Mouse (Mus musculus): ENCODE measurements around the gene Celsr1.
"Not testable (repeated sequence)": the region's sequence is repeated elsewhere in the genome, so short reads cannot be mapped to it uniquely, and the experiment has no call there.

Gene Celsr1

DNA sequence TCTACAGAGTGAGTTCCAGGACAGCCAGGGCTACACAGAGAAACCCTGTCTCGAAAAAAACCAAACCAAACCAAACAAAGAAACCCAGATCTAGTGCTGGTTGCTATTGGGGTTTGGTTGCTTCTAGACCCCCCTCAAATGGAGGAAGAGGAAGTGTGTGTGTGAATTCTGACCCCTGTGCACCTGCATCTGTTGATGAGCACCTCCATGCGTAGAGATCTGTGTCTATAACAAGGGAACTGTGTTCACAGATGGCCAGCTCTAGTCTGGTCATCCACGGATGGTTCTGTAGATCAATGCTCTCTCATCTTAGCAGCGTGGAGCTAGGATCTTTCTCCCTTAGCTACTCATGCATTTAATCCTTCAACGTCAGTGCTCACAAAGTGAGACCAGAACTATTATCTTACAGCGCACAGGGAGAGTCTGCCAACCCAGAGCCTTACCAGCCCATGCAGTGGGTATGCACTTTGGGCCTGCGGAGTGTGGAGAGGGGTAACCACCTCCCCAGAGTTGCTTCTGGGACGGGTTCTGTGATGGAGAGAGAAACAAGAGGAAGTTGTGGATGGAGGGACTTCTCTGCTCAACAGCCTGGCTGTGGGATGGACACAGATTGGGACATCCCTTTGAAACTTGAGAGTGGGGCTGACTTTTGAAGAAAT, 30.7 kb upstream of the Celsr1 start:
- DNase-seq, result no peak

GRCm38 (mm10) chr15:86061848-86062481, 28.4 kb upstream of the Celsr1 start:
- no peak for DNase-seq

DNA sequence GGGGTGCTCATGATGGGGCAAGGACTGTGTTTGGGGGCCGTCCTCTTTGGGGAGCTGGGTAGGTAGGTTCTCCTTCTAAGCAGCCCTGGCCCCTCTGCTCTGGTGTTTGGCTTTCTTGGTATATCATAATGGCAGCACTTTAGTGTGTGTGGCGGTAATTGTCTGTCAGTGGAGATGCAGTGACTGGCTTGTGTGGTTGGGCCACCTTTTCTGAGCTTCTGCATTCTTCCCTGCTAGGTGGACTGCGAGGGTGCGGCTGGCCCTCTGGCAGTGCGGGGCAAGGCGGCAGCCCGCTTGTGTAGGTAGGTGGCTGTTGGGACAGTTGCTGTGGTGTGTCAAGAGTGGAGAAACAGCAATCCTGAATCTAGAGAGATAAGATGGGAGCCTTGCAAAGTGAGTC, 27.6 kb upstream of the Celsr1 start:
- DNase-seq, result no peak

GRCm38 (mm10) chr15:86060581-86060980, 27.0 kb upstream of the Celsr1 start:
- DNase-seq, result no peak

DNA sequence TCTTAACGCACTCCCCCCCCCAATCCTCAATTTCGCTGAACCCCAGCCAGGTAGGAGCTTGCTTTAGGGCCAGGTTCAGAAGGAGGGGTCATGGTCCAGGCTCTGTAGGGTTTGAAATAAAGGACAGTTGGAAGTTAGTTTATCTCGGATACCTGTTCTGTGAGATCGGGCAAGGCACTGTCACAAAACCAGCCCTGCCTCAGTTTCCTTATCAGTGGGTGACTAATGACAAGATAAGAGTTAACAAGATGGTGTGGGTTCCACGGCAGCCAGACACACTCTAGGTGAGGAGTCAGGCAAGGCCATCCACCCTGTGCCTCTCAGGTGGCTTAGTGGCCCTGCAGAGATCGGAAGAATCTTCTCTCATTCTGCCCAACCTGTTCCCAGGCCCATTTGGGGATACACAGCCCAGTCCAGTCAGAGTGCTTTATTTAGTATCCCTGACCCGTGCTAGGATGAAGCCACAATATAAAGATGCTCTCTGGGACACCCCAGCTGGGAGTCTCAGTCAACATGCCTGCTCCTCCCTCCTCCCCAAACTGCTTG, 26.3 kb upstream of the Celsr1 start:
- DNase-seq, result no peak

DNA sequence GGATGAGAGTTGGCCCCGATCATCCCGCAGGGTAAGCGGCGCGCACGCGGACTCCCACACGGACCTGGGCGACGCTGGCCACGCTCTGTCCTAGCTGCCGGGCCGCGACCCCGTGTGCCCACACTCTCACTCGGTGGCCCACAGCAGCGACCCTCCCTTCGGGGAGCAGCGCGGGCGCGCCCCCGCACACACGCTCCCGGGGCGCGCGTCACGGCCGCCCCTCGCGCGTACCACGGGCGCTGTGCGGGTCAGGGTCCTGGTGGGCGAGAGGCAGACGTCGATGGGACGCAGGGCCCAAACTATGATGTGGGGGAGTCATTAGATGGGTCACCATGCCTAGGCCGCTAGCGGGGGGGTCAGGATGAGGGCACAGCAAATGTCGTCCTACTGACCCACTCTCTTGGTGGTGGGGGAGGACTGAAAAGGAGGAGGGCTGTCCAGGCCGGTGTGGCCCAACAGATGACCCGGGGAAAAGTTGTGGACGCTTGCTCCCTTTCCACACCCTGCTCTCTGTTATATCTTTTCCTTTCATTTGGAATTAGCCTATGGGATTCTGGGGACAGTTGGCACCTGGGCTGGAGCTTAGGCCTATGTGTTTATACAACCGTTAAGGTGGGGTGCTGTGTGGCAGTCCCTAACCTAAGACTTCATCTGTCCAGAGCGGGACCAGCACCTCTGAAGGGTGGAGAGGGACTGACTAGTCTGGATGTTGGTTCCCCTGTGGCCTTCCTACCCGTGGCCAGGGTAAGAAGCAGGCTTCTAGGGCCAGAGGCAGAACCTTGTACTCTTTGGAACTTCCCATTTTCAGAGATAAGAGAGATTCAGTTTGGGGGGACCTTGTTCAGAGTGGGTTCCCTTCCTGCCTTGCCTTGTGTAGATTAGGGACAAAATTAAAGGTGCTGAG, 25.6 kb upstream of the Celsr1 start:
- DNase-seq, result peak; percentile 59 to 61

DNA sequence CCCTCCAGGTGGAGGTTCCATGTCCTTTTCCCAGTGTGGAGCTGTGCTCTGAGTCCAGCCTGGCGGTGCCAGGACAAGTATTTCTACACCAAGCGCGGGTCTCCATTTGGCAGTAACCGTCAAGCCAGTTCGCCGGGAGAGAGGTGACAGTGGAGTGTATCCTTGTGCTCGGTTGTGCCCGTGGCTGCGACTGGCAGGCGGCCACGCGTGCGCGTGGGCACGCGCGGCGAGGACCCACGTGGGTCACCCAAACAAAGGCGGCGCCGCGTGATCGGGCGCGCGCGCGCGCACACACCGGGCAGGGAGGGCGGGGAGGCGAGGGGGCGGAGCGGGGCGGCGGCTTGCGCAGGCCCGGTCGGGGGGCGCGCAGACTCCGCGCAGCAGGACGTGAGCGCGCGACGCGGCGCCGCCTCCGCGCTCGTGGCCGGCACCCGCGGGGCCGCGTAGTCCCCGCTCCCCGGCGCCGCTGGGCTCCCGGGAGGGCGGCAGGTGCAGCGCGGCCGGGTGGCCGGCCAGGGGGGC, 24.9 kb upstream of the Celsr1 start:
- DNase-seq, result peak; percentile 82 to 96

- DNase-seq, result peak in 1 of 2 experiments; percentile 53
Measured at GRCm38 (mm10) chr15:86057908-86058307, 24.3 kb upstream of the Celsr1 start.

- peak; percentile 80 to 91 for DNase-seq
Measured at GRCm38 (mm10) chr15:86057413-86057812, 23.8 kb upstream of the Celsr1 start, which contains the start of gene Gramd4. Gramd4 (plus strand) TSS chr15:86057695.

- no peak for DNase-seq
Measured at GRCm38 (mm10) chr15:86056221-86056760, 22.7 kb upstream of the Celsr1 start.

GRCm38 (mm10) chr15:86054861-86055260, 21.3 kb upstream of the Celsr1 start:
- DNase-seq, result not testable (repeated sequence)

- DNase-seq, result peak; percentile 86 to 89
Measured at GRCm38 (mm10) chr15:86053890-86054536, 20.4 kb upstream of the Celsr1 start.

DNA sequence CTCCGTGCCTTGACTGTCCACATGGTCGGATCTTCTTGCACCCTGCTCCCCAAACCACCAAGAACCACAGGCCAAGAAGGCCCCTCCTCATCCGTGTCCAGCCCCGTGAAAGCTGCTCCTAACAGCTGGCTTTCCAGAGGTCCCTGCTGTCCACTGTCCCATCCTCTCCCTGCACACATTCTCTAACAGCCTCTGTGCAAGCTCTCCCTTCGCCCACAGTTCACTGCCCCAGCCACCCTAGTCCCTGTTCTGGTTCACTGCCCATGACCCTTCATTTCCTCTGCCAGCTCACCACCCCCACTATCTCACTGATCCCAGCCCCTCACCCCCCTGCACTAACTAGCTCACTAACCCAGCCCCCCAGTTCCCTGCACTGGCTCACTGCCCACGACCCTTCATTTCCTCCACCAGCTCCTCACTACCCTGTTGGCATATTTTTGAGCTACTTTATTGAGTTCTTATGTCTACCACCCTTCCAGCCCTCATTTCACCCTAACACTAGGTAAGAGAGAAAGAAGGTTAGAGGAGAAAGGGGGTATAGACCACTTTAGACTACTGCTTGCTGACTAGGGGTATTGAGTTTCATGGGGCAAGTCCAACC, 18.4 kb upstream of the Celsr1 start:
- DNase-seq, result no peak

- DNase-seq, result no peak
Measured at GRCm38 (mm10) chr15:86051152-86051551, 17.6 kb upstream of the Celsr1 start.

GRCm38 (mm10) chr15:86050170-86050743, 16.7 kb upstream of the Celsr1 start:
- DNase-seq, result peak; percentile 42 to 46

DNA sequence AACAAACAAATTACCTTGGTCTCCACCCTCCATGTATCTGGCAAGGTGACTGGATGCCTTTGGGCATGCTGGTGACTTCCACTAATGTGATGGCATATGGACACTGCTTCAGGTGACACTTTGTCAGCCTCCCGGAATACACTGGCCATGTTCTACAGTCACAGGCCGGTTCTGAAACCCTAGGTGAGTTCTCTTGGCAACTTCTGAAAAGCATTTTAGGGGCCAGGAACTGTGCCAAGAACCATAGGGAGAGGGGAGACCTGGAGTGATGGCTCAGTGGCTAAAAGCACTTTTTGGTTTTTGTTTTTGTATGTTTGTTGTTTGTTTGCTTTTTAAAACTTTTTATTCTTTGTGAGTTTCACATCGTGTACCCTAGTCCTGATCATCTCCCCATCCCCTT, 15.9 kb upstream of the Celsr1 start:
- DNase-seq, result no peak

GRCm38 (mm10) chr15:86042364-86042763, 8.8 kb upstream of the Celsr1 start:
- no peak for DNase-seq

- DNase-seq, result no peak
Measured at GRCm38 (mm10) chr15:86041421-86041820, 7.8 kb upstream of the Celsr1 start.

GRCm38 (mm10) chr15:86038802-86039201, 5.2 kb upstream of the Celsr1 start:
- DNase-seq, result peak; percentile 74 to 76

DNA sequence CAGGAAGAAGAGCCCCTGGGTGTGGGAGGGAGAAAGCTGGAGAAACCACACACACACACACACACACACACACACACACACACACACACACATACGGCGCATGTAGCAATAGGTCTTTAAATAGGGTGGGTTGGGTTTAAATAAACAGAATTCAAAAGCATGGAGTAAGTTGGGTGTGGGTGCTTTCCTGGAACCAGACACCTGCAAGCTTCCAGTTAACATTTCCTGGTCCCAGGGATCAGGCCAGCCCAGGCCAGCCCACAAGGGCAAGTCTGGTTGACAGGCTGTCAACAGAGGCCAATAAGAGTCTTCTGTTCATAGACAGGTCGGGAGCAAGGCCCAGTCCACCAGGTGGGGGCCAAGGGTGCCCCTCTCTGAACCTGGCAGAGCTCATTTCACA, 2.3 kb upstream of the Celsr1 start:
- no peak for DNase-seq

DNA sequence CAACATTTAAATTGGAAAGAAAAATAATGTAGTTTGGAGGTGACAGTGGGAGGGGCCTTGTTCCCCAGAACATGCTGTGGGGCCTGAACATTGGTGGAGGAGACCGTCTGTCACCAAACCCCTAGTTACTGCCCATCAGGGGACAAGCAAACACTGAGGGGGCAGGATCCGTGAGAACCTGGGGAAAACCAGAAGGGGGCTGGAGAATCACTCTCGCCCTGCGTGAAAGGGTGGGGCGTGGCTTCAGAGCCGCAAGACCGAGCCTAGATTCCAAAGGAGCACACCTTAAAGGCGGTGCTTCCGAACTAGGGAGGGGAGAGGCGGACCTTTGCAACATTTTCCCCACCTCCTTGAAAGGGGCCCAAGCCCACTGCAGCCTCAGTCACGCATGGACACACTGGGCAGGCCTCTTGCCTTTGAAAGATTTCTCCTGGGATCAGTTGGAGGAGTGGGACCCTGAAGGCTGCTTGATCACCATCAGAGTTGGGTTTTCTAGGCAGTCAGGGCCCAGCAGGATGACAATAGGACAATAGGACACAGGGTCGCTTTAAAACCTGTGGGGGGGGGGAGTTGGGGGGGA, 1.3 kb upstream of the Celsr1 start:
- no peak for DNase-seq

Data from cerebellum, adult 18-20 months (tissue).